Mouse (Mus musculus) liver, adult 2 months (tissue): ENCODE measurements around the gene Gpr27.

Experiments
- CTCF ChIP-seq: fragments of 200-500 bp; IDR thresholded peaks from 2 replicates; pipeline ENCODE4 v1.5.1; 2011; ENCODE audit warnings: low read depth, low read length, control low read depth
- POLR2A ChIP-seq: fragments of 200-500 bp; IDR thresholded peaks from 2 replicates; pipeline ENCODE4 v1.6.1; 2011; ENCODE audit warnings: low read length, control low read depth; ENCODE audit not compliant: insufficient read depth; ENCODE audit errors: extremely low read depth

DNA sequence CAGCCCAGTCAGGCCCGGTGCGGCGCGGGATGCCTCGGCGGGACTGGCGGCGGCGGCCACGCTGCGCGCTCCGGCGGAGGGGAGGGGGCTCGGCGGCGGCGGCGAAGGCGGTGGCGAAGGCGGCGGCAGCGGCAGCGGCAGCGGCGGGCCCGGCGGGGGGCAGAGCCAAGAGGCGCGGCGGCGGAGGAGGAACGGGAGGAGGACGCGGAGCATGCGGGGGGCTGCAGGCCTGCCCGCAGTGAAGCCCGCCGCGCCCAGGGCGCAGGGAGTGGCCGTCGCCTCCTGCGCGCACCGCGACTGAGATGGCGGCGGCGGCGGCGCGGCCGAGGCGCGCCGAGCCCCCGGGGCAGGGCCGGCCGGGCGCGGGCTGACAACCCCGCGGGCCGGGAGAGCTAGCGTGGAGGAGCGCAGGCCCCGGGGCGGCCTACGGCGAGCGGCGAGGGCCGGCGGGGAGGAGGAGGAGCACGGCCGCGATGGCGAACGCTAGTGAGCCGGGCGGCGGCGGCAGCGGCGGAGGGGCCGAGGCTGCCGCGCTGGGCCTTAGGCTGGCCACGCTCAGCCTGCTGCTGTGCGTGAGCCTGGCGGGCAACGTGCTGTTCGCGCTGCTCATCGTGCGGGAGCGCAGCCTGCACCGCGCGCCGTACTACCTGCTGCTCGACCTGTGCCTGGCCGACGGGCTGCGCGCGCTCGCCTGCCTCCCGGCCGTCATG is at the start of gene Gpr27:
- TF ChIP-seq CTCF = no peak
- TF ChIP-seq POLR2A = no peak
